Mouse (Mus musculus): ENCODE data around the gene Scp2. TPM values are rescaled to one million over a fixed set of nuclear protein-coding genes. Genes with fewer than 3 reads are reported as not detected.
"Not testable (repeated sequence)": the region's sequence is repeated elsewhere in the genome, so short reads cannot be mapped to it uniquely, and the experiment has no call there.

Gene Scp2
- polyA plus RNA-seq, 1 experiment from 2014 or later = 333 TPM

DNA sequence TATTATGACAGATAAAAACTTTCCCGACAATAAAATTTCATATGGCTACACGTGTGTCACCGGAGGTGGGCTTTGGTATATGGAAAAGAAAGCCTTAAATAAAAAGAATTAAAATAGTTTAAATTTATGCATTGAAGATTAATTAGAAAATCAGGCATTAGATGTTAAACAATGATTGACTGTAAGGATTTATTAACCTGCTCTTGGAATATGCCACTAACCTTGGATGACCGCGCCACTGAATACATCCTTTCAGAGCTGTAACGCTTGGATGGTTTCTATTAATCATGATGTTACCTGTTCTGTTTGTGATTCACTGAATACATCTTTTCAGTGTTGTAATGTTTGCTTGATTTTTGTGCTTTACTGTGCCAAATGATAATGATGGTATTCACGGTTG lies 35.1 kb downstream of the Scp2 start:
- DNase-seq (ENCODE audit: low spot score) = no peak

- DNase-seq (ENCODE audit: low spot score) = no peak
Observed at GRCm38 (mm10) chr4:108096345-108096744, 48.5 kb downstream of the Scp2 start, which contains the start of gene Podn. Gene Podn (minus strand): TSS chr4:108096445.

GRCm38 (mm10) chr4:108092741-108093397 lies 51.9 kb downstream of the Scp2 start:
- DNase-seq (ENCODE audit: low spot score) = no peak

- DNase-seq (ENCODE audit: low spot score) = no peak
Observed at GRCm38 (mm10) chr4:108083993-108084392, 60.8 kb downstream of the Scp2 start.

GRCm38 (mm10) chr4:108083032-108083735 lies 61.6 kb downstream of the Scp2 start:
- DNase-seq (ENCODE audit: low spot score) = no peak

DNA sequence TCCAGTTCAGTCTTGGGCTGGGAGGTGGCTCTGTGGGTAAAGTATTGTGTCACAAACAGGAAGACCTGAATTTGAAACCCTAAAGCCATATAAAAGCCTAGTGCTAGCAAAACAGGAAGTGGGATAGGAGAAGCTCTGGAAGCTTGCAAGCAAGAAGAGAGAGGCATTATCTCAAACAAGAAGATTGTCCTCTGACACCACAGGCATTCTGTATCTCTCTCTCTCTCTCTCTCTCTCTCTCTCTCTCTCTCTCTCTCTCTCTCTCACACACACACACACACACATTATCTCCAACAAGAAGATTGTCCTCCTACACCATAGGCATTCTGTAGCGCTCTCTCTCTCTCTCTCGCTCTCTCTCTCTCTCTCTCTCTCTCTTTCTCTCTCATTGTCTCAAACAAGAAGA lies 62.4 kb downstream of the Scp2 start:
- peak; percentile 35 for DNase-seq (ENCODE audit: low spot score)

- DNase-seq (ENCODE audit: low spot score) = no peak
Observed at GRCm38 (mm10) chr4:108080876-108081275, 63.9 kb downstream of the Scp2 start.

GRCm38 (mm10) chr4:108079762-108080161 lies 65.0 kb downstream of the Scp2 start:
- no peak for DNase-seq (ENCODE audit: low spot score)

- DNase-seq (ENCODE audit: low spot score) = not testable (repeated sequence)
Observed at GRCm38 (mm10) chr4:108079191-108079590, 65.6 kb downstream of the Scp2 start.

GRCm38 (mm10) chr4:108077224-108077955 lies 67.4 kb downstream of the Scp2 start:
- no peak for DNase-seq (ENCODE audit: low spot score)

DNA sequence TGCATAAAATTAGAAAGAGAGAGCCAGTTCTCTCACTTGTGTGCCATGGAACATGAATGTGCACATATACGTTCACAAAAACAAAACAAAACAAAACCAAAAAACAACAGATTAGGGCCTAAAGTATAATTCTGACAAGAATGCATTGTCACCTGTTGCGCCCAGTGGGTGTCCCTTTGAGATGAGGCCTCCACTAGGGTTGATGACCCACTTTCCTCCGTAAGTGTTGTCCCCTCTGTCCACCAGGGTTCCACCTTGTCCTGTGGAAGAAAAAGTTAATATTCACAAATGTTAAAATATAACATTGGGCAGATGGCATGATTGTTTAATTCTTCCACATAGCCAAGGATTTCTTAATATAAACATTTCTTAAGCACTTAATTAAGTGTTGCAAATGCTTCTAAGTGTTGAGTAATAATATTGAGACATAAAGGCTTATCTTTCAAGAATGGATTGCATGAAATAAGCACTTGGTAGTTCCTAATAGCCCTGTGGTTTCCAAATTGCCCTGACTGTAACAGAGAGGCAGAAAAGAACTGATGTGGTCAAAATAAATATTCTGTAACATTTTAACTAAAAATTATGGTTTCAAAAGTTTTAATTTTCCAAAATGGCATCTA lies 70.5 kb downstream of the Scp2 start:
- no peak for DNase-seq (ENCODE audit: low spot score)

GRCm38 (mm10) chr4:108072086-108072485 lies 72.7 kb downstream of the Scp2 start:
- no peak for DNase-seq (ENCODE audit: low spot score)

- DNase-seq (ENCODE audit: low spot score) = peak; percentile 97
Observed at GRCm38 (mm10) chr4:108071235-108071901, 73.4 kb downstream of the Scp2 start.

- no peak for DNase-seq (ENCODE audit: low spot score)
Observed at GRCm38 (mm10) chr4:108070723-108071122, 74.1 kb downstream of the Scp2 start.

- DNase-seq (ENCODE audit: low spot score) = no peak
Observed at GRCm38 (mm10) chr4:108070286-108070685, 74.5 kb downstream of the Scp2 start.

DNA sequence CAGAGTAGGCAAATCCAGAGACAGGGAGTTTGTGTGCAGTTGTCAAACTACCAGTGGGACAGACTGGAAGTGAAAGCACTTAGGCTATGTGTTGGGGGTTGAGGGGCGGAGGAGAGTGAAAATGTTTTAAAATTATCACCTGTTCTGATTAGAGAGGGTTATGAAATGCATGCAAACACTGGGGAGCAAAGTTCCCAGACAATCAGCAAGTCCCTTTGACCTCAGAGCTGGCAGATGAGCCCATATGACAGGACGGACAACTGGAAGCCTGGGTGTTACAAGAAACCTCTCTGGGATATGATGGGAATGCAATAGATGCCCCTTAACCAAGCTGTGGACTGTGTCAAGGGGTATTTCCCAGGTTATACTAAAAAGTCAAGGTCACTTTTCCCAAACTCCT lies 76.7 kb downstream of the Scp2 start:
- DNase-seq (ENCODE audit: low spot score) = no peak

DNA sequence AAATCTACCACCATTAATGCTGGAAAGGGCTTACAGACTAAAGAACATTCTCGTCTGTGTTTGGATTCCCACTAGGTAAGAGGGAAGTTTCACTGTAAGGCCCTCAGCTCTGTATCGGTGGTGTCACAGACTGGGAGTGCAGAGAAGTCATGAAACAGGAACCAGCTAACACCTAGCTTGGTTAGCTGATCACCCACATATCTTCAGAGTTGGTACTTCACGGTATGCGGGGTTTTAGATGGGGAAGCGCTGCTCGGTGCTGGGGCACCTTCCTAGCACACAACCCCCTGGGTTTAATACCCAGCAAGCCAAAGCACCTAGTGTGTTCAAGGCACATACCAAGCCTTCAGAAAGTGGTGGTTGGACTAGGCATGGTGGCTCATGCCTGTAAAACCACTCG lies 77.5 kb downstream of the Scp2 start:
- no peak for DNase-seq (ENCODE audit: low spot score)

DNA sequence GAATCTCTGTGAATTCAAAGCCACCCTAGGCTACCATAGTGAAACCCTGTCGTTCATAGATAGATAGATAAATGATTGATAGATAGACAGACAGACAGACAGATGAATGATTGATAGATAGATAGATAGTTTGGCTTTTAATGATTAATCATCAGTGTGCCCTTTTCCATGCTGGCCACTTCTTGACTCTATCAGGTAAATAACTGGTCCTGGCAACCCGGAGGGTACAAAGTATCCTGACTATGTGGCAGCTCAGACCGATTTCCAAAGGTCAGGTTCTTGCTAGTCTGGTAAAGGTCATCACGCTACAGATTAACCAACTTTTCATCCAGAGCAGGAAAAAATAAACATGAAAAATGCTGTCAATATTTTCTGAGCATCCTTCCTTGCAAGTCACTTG lies 78.2 kb downstream of the Scp2 start:
- no peak for DNase-seq (ENCODE audit: low spot score)

DNA sequence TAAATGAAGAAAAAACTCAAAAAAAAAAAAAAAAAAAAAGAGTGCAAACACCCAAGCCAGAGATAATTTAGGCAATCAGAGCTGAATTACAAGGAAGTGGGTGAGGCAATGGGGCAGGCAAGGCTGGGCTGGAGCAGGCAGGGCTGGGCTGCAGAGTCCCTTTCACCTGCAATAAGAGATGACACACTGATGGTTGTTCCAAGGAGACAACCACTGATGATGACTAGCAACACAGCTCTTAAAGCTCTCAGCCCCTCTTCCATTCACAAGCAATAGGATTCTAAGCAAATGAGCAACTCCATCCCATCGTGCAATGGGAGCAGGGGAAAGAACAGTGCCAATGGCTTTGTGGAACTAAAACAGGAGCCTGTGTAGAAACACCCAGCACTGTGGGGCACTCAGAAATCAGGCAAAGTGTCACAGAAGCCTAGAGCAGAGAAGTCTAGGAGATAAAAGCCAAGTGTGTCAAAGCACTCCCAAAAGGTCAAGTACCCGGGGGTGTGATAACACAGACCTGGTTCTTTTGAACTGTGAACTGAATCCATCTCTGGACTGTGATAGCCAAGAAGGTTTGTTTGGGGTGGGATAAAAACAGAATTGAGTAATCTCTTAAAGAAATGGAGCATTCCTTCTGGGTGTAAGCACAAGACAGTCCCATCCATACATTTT lies 79.5 kb downstream of the Scp2 start:
- DNase-seq (ENCODE audit: low spot score) = no peak

DNA sequence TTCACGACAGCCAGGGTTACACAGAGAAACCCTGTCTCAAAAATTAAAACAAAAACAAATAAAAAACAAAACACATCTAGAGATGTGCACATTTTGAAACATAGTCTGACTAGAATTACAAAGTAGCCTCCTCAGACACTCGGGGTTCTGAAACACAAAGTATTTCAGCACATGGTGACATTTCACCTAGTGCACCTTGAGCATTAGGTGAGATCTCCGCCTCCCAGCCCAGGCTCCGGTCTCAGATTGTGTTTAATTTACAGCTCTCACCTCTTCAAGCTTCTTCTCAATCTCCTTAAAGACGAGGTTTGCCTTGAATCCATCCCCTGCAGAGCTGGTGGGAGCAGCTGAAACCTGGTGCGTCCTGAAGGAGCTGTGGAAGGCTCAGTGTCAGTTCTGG lies 81.2 kb downstream of the Scp2 start:
- no peak for DNase-seq (ENCODE audit: low spot score)

DNA sequence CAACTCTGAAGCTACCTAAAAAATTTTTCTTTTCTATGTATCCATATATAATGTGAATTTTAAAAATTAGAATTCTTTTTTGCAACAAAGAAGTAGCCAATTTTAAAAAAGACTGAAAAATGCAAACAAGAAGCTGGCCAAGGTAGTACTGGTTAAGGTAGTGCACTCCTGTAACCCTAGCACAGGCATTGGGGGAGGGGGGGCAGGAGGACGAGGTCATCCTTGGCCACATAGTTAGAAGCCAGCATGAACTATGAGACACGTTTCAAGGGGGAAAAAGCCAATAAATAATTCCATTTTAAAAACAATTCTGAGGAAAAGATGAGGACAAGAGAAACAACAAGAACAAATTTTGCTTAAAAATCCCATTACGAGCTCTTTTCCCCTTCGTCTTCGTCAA lies 82.3 kb downstream of the Scp2 start:
- no peak for DNase-seq (ENCODE audit: low spot score)
